Mouse (Mus musculus) olfactory bulb, adult 2 months (tissue): ENCODE results near the gene D130043K22Rik.

Experiments used
- CTCF ChIP-seq: fragments of 200-500 bp; IDR thresholded peaks from 2 replicates; pipeline ENCODE4 v1.5.1; 2012; ENCODE audit warnings: low read depth, mild to moderate bottlenecking, low read length, moderate library complexity; ENCODE audit not compliant: insufficient read depth
- POLR2A ChIP-seq: fragments of 200-500 bp; IDR thresholded peaks from 2 replicates; pipeline ENCODE4 v1.6.1; 2012; ENCODE audit warnings: mild to moderate bottlenecking, low read depth, low read length, moderate library complexity; ENCODE audit not compliant: insufficient read depth

GRCm38 (mm10) chr13:24921281-24921680 is 76.3 kb downstream of the D130043K22Rik start:
- TF ChIP-seq CTCF: no peak
- no peak for TF ChIP-seq POLR2A
